Mouse (Mus musculus) bone marrow macrophage, adult 2 months (primary cell): ENCODE results near the gene C1s2.

ENCODE experiments used
- CTCF ChIP-seq: IDR thresholded peaks from 2 replicates; pipeline ENCODE4 v1.5.1; 2012; ENCODE audit warnings: low read depth, mild to moderate bottlenecking, low read length, moderate library complexity
- POLR2A ChIP-seq: IDR thresholded peaks from 2 replicates; pipeline ENCODE4 v1.6.1; 2012; ENCODE audit warnings: mild to moderate bottlenecking, low read depth, low read length, borderline replicate concordance

DNA sequence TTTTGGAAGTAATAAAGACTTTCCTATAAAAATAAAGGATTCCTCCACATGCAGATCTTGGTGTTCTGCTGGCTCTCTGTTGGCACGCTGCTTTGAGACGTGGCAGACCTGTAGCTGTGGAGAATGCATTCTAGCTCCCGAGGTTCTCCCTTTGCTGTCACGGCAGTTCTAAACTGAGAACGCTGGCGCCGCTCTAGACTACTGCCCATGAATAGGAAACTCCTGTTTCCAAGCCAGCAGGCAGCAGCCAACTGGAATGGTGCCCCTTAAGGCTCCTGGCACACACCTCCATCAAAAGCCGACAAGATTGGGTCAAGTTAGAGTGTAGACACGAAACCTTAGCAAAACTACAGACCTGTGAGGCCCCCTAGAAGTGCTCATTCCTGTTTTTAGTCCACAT, 37.7 kb upstream of the C1s2 start:
- TF ChIP-seq POLR2A: no peak
- no peak for TF ChIP-seq CTCF
